Mouse (Mus musculus) forebrain, embryonic 16.5 days (tissue): ENCODE data around the gene Gm29609. TPM values are rescaled to one million over a fixed set of nuclear protein-coding genes. Genes with fewer than 3 reads are reported as not detected.

Source experiments
- ATAC-seq: fragments of 200-750 bp; cut with Nextera tagmentation; 2 replicates; pipeline ENCODE4 v1.8.0; 2017; ENCODE audit warnings: mild to moderate bottlenecking, moderate library complexity
- H3K27ac ChIP-seq: fragments of 300-500 bp; sonication (generic); 2 replicates; pipeline ENCODE4 v1.5.1; 2014; ENCODE audit warnings: low read length, control low read depth
- H3K27me3 ChIP-seq: fragments of 300-500 bp; sonication (generic); replicated peaks from 2 replicates; pipeline ENCODE4 v1.6.1; 2014; ENCODE audit warnings: low read length; ENCODE audit not compliant: control insufficient read depth, insufficient read depth
- H3K36me3 ChIP-seq: fragments of 300-500 bp; sonication (generic); 2 replicates; pipeline ENCODE4 v1.6.1; 2014; ENCODE audit not compliant: control insufficient read depth, insufficient read depth
- H3K4me1 ChIP-seq: fragments of 300-500 bp; sonication (generic); replicated peaks from 2 replicates; pipeline ENCODE4 v1.6.1; 2014; ENCODE audit warnings: low read length; ENCODE audit not compliant: control insufficient read depth, insufficient read depth
- H3K4me2 ChIP-seq: fragments of 300-500 bp; sonication (generic); 2 replicates; pipeline ENCODE4 v1.6.1; 2014; ENCODE audit warnings: mild to moderate bottlenecking, low read length, control low read depth
- H3K4me3 ChIP-seq: fragments of 300-500 bp; sonication (generic); replicated peaks from 2 replicates; pipeline ENCODE4 v1.5.1; 2014; ENCODE audit warnings: mild to moderate bottlenecking, low read length, control low read depth
- H3K9ac ChIP-seq: fragments of 300-500 bp; sonication (generic); replicated peaks from 2 replicates; pipeline ENCODE4 v1.6.1; 2014; ENCODE audit warnings: low read depth, low read length, control low read depth
- H3K9me3 ChIP-seq: fragments of 300-500 bp; sonication (generic); 2 replicates; pipeline ENCODE4 v1.6.1; 2016; ENCODE audit warnings: low read length; ENCODE audit not compliant: control insufficient read depth
- WGBS: fragments of 180-500 bp; shearing (Covaris S2); extraction: QIAGEN DNeasy Blood & Tissue Kit; methylation state at CpG from one replicate; pipeline ENCODE4 v1.1.7; 2014; 5-methylcytosine and 5-hydroxymethylcytosine counted together
- polyA plus RNA-seq: library from polyadenylated mRNA; unstranded; fragments of >200 nt; fragmentation: Nextera tagmentation; extraction: Ambion mirVana; gene quantifications from 2 replicates; pipeline ENCODE4 v1.2.1, GENCODE M21; 2015

Gm29609 gene
- polyA plus RNA-seq, 1 experiment from 2014 or later: 2.5 TPM

DNA sequence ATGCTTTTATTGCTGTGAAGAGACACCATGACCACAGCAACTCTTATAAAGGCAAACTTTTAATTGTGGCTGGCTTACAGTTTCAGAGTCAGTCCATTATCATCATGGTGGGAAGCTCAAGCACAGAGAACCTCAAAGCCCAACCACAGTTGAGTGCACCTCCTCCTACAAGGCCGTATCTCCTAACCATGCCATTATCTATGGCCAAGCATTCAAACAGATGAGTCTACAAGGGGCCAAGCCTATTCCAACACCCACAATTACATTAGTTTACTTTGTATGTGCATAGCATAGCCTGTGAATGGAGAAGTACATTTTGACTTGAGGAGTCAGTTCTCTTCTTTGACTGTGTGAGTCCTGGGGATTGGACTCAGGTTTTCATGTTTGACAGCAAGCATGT lies 14.8 kb downstream of the Gm29609 start:
- 90% methylated on average over 1 of the region's 1 CpGs for WGBS
- ATAC-seq: no peak
- H3K4me2 ChIP-seq: no peak overlapping the region
- H3K27me3 ChIP-seq: no peaks in the 10 kb centered on the region
- H3K4me3 ChIP-seq: no peak overlapping the region
- H3K9ac ChIP-seq: no peak overlapping the region
- no peaks in the 10 kb centered on the region for H3K4me1 ChIP-seq
- no peaks in the 10 kb centered on the region for H3K9me3 ChIP-seq
- no peak overlapping the region for H3K27ac ChIP-seq
- peaks cover 48% of the 10 kb centered on the region for H3K36me3 ChIP-seq

DNA sequence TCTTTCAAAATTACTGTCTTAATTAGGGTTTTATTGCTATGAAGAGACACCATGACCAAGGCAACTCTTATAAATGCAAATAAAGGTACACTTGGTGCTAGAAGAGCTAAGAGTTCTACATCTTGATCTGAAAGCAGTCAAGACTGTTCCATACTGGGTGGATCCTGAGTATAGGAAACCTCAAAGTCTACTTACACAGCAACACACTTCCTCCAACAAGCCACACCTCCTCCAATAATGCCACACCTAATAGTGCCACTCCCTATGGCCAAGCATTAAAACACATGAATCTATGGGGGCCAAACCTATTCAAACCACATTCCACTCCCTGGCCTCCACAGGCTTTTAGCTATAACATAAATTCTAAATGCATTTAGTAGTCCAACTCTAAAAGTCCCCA lies 17.2 kb downstream of the Gm29609 start:
- Histone ChIP-seq H3K4me3 (no peak overlapping the region), H3K27me3 (no peaks in the 10 kb centered on the region), H3K9me3 (no peaks in the 10 kb centered on the region), H3K4me1 (no peaks in the 10 kb centered on the region), H3K27ac (no peak overlapping the region), H3K4me2 (no peak overlapping the region), H3K36me3 (peaks cover 52% of the 10 kb centered on the region), H3K9ac (no peak overlapping the region)
- no peak for ATAC-seq

DNA sequence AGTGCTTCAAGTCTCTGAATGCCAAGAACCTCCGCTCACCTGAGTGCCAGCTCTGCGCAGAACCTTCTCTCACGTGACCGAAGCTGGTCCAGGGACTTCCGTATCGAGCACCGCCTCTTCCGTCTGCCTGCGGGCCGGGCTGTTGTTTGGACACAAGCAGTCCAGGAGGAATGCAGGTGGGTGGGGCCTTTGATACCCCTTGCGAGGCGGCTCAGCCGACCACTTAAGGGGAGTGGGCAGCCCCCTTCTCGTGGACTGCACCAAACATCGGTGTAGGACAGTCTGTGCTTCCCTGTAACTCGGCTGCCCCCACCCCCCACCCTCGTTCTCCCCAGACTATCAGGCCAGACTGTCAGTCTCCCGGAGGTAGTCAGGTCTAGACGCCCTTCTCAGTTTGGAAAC lies 25.6 kb downstream of the Gm29609 start, which contains the start of gene Mpv17:
Gene Mpv17, minus strand, starts transcription at position 100 of the 402 bp plus-strand sequence.
- Histone ChIP-seq H3K9ac (peak within 1 kb of the TSS; percentile 77), H3K27ac (peak within 1 kb of the TSS; percentile 43; the same call in 1 of the 2 replicates), H3K9me3 (no peaks in the 10 kb centered on the region), H3K36me3 (peaks cover 19% of the 10 kb centered on the region), H3K27me3 (no peaks in the 10 kb centered on the region), H3K4me3 (peak within 1 kb of the TSS; percentile 75), H3K4me1 (peaks cover 14% of the 10 kb centered on the region), H3K4me2 (peak within 1 kb of the TSS; percentile 91)
- 0% methylated on average over 19 of the region's 19 CpGs for WGBS
- ATAC-seq: peak; percentile 95

DNA sequence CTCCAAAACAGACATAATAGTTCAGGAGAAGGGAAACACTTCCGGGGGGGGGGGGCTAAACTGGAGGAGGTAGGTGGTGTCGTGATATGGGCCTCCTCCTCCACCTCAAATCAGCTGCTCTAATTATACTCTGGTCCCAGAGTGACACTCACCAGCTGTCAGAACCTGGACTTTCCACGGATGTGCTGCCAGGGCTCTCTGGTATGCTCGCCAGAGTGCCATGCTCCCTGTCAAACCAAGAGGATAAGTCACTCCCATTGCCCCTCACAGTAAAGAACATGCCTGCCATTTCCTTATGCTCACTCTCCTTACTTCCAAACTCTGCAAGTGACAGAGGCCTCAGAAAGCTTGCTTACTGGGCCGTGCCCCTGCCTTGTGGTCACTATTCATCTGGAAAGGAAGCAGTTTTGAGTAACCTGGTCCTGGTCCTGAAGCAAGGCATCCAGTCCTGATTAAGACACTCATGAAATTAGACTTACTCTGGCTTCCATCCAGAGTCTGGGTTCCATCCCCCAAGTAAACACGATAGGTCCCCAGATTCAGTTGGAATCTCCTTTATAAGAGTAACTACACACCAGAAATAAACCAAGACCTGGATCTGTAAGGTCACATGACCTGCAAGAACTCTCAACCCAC lies 26.1 kb downstream of the Gm29609 start:
- peak overlapping the region; percentile 91 for H3K4me2 ChIP-seq
- no peaks in the 10 kb centered on the region for H3K9me3 ChIP-seq
- peak; percentile 32 for ATAC-seq
- peak overlapping the region; percentile 26; the same call in 1 of the 2 replicates for H3K27ac ChIP-seq
- peak overlapping the region; percentile 77 for H3K9ac ChIP-seq
- H3K4me3 ChIP-seq: peak overlapping the region; percentile 75
- peaks cover 15% of the 10 kb centered on the region for H3K36me3 ChIP-seq
- H3K27me3 ChIP-seq: no peaks in the 10 kb centered on the region
- 32% methylated on average over 6 of the region's 6 CpGs for WGBS
- H3K4me1 ChIP-seq: peaks cover 14% of the 10 kb centered on the region

DNA sequence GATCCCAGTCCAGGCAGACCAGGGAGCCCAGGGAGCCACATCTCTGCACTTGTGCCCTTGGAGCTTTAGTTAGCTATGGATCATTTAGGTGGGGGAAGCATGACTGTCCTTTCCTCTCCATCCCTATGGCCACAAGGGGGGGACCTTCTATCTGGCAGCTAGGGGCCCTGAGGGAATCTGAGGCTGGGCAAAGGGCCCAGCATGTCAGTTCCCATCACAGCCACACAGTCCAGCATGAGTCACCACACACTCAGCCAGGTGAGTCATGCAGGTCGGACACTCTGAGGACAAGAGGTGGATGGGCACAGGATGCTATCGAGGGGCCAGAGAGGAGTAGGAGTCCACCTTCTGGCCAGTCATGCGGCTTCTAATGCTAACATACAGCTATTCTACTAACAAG lies 28.0 kb downstream of the Gm29609 start:
- no peak overlapping the region for H3K4me3 ChIP-seq
- WGBS: 88% methylated on average over 3 of the region's 3 CpGs

DNA sequence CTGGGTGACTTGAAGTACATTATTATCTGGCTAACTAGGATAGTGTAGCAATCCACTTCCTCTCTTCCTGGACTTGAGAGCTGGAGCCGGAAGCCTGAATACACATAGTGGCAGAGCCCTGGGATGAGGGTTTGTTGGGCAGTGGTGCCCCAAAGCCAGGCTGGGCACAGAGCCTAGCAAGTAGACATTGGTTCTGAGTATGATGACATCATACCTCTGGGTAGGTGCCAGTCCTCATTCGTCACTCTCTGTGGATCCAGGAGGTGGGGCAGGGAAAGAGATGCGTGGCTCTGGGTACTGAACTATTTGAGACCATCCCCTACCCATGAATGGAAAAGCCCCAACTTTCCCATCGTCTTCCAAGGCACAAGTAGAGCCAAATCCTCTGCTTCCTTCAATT lies 29.9 kb downstream of the Gm29609 start:
- H3K27me3 ChIP-seq: no peaks in the 10 kb centered on the region
- H3K9ac ChIP-seq: no peak overlapping the region
- no peak for ATAC-seq
- no peak overlapping the region for H3K4me3 ChIP-seq
- peaks cover 12% of the 10 kb centered on the region for H3K4me1 ChIP-seq
- H3K36me3 ChIP-seq: no peaks in the 10 kb centered on the region
- WGBS: 65% methylated on average over 4 of the region's 4 CpGs
- H3K9me3 ChIP-seq: no peaks in the 10 kb centered on the region
- H3K27ac ChIP-seq: no peak overlapping the region
- H3K4me2 ChIP-seq: no peak overlapping the region

More for the DNA sequence above, 28.0 kb downstream of the Gm29609 start:
- Histone ChIP-seq H3K9me3 (no peaks in the 10 kb centered on the region), H3K4me1 (peaks cover 14% of the 10 kb centered on the region), H3K36me3 (no peaks in the 10 kb centered on the region), H3K27ac (no peak overlapping the region), H3K4me2 (no peak overlapping the region), H3K27me3 (no peaks in the 10 kb centered on the region), H3K9ac (no peak overlapping the region)
- no peak for ATAC-seq

DNA sequence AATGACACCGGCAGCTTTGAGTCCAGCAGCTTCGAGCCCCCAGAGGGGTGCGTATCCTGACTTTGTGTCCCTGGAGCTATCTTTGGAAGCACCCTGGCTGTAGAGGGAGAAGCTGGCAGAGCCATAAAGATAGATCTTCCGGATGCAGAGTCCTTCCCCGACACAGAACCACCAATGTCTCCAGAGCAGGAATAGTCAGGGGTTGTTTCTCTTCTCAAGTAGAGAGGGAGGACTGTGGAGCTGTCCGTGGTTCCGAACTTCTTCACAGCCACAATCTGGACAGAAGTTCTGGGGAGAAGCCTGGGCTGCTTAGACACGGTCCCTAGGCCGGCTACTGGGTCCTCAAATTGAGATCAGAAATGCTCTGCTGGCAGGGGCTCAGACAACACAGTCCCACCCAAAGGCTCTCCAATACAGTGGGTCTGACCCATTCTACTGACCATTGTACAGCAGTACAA lies 40.7 kb downstream of the Gm29609 start:
- WGBS: 13% methylated on average over 9 of the region's 9 CpGs
- Histone ChIP-seq H3K4me2 (no peak overlapping the region), H3K27me3 (peaks cover 51% of the 10 kb centered on the region), H3K9me3 (no peaks in the 10 kb centered on the region), H3K4me3 (no peak overlapping the region), H3K36me3 (no peaks in the 10 kb centered on the region), H3K9ac (no peak overlapping the region), H3K4me1 (peaks cover 18% of the 10 kb centered on the region), H3K27ac (no peak overlapping the region)
- no peak for ATAC-seq

DNA sequence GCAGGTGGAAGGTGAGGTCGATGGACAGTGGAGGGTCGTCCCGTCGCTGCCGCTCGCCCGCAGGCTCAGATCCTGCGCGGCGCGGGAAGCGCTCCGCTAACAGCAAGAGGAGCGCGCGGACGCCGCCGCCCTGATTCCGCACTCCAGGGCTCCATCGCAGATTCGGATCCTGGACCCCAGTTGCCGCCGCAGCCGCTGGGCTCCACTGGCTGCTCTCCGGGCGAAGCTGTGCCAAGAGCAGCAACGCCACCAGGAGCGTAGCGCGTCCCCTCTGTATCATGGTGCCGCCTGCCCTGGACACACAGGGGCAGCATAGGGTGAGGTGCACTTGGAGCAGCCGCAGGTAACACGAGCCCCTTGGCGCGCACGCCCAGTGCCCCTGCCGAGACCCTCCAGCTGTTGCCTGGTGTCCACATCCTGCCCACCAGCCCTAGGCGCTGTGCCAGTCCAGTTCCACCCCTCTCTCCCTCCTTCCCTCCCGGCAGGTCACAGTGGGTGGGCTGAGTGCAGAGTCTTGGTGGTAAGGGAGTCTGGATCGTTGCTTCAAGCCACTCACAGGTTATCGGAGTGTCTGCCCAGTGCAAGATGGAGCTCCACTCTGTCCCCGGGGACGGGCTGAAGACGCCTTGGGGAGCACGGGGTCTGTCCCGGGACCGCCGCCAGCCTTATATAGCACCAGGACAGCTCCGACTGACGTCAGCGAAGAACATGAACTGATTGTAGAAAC lies 41.3 kb downstream of the Gm29609 start, which contains the start of gene Ucn:
Gene Ucn, minus strand, starts transcription at position 589 of the 727 bp plus-strand sequence.
- WGBS: under 1% methylated on average over 52 of the region's 52 CpGs
- H3K4me3 ChIP-seq: peak within 1 kb of the TSS; percentile 30
- H3K27me3 ChIP-seq: peaks cover 52% of the 10 kb centered on the region
- peak within 1 kb of the TSS; percentile 51 for H3K4me2 ChIP-seq
- peaks cover 18% of the 10 kb centered on the region for H3K4me1 ChIP-seq
- H3K9me3 ChIP-seq: no peaks in the 10 kb centered on the region
- no peak for ATAC-seq
- 0 out of 2 replicates have a peak within 1 kb of the TSS, but pooled peaks have one; percentile 22 for H3K9ac ChIP-seq
- H3K27ac ChIP-seq: no peak within 1 kb of the TSS
- no peaks in the 10 kb centered on the region for H3K36me3 ChIP-seq

DNA sequence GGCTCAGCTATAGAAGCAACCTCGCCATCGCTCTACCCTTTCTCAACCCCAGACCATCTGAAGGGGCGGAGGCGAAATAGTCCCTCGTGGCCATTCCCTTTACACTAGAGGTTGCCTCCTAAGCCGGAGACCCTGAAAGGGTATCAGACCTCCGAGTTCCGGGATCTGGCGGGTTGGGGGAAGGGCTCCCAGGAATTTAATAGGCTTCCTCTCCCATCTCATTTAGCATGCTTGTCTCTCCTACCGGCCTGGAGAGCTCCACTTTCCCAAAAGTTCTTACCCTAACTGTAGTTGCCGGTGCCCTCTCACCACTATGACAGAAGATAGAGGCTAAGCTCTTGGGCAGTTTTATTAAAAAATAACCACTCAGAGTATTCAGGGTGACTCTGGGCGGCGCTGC lies 42.1 kb downstream of the Gm29609 start:
- WGBS: 2% methylated on average over 13 of the region's 13 CpGs
- H3K9ac ChIP-seq: no peak overlapping the region
- H3K27ac ChIP-seq: no peak overlapping the region
- peak overlapping the region; percentile 30 for H3K4me3 ChIP-seq
- no peaks in the 10 kb centered on the region for H3K9me3 ChIP-seq
- ATAC-seq: no peak
- H3K27me3 ChIP-seq: peaks cover 54% of the 10 kb centered on the region
- peaks cover 18% of the 10 kb centered on the region for H3K4me1 ChIP-seq
- no peaks in the 10 kb centered on the region for H3K36me3 ChIP-seq
- peak overlapping the region; percentile 51 for H3K4me2 ChIP-seq
